Mouse (Mus musculus) left cerebral cortex, postnatal 25 days (tissue): Measurements from ENCODE around the gene Olfr1395. TPM values are rescaled to one million over a fixed set of nuclear protein-coding genes. Genes with fewer than 3 reads are reported as not detected.
"Not testable (repeated sequence)": the region's sequence is repeated elsewhere in the genome, so short reads cannot be mapped to it uniquely, and the experiment has no call there.

Experiments
- DNase-seq, 2 experiments: peaks; one replicate each; pipeline ENCODE4 v3.0.0; 2022; ENCODE audit warnings: low spot score in 2 of 2, mixed read lengths in 1 of 2
- intact Hi-C: fragments of 180-260 bp; cut with DNase I; formaldehyde crosslinking; loops from one replicate; pipeline ENCODE4 v1.15.1; 2025
- total RNA-seq, 2 experiments: library from RNA; stranded (reverse); gene quantifications; 2 replicates each; pipeline ENCODE4 v1.2.3; 2021

The Olfr1395 gene
- total RNA-seq, 2 experiments from 2014 or later = not detected

DNA sequence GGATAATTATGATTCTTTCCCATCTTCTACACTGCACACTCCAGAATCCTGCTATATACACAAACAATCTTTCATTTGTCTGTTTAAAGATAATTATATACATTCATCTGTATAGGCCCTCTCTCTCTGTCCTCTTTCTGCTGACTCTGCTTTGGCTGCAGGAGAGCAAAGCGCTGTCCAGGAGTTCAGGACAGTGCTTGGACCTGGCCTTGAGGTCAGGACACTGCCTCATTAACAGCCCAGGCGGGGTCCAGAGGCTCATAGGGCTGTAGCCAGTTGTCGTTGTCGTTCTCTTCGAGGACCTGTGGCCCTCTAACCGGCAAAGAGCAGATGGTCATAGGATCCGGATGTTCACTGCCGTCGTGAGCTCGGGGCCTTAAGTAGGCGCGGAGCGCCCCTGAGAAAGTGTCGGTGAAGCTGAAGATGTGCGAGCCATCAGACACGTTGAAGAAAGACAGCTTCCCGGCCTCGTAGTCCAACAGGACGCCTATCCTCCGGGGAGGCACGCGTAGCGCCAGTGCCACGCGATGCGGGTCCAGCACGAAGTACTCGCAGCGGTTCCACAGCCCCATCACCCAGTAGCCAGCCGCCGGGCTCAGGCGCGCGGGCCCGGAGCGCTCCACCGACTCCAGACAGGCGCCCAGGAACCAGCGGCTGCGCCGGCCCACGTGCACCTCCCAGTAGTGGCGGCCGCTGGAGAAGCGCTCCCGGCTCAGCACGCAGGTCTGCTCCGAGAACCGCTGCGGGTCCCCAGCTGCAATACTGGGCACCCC, 27.0 kb downstream of the Olfr1395 start:
- DNase-seq = peak; percentile 22 to 27
- intact Hi-C loops = no loop called here

DNA sequence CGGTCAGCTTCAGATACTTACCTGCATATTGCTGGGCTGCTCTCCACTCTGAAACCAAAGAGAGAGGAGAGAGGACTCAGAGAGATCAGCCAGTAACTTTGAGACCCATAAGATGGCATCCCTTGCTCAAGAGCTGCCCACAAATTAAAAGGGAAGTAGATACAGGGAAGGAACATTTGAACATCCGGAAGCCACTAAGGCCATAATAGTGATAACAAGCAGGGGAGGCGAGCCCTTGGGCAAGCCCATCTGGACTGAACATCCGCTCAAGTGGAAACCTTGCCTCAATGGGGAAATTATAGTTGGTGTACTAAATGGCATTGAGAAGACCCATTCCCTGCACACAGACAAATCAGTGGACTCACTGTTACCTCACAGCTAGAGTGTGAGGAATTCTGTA, 28.5 kb downstream of the Olfr1395 start:
- intact Hi-C loops = loop anchor here (10.0 kb wide), 1 partner anchor 354 kb away; the partner anchor contains the start of gene Olfr1382
- no peak for DNase-seq

DNA sequence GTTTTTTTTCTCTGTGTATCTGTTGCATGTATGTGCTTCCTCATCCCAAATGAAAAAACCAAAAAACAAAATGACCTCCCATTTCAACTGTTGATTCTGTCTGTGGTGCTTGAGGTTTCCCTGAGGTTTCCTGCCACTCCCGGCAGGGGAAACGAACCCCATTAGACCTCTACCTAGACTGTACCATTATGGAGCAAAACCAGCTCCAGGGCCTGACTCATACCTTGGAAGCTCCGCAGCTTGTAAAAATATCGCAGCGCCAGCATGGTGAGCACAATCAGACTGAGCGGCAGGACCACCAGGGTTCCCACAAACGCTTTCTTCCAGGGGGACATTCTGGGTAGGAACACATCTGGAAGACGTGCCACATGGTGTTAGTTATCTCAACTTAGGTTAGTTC, 33.3 kb downstream of the Olfr1395 start:
- intact Hi-C loops = loop anchor here (10.0 kb wide), 1 partner anchor 349 kb away; the partner anchor contains the start of gene Olfr1382
- no peak for DNase-seq

DNA sequence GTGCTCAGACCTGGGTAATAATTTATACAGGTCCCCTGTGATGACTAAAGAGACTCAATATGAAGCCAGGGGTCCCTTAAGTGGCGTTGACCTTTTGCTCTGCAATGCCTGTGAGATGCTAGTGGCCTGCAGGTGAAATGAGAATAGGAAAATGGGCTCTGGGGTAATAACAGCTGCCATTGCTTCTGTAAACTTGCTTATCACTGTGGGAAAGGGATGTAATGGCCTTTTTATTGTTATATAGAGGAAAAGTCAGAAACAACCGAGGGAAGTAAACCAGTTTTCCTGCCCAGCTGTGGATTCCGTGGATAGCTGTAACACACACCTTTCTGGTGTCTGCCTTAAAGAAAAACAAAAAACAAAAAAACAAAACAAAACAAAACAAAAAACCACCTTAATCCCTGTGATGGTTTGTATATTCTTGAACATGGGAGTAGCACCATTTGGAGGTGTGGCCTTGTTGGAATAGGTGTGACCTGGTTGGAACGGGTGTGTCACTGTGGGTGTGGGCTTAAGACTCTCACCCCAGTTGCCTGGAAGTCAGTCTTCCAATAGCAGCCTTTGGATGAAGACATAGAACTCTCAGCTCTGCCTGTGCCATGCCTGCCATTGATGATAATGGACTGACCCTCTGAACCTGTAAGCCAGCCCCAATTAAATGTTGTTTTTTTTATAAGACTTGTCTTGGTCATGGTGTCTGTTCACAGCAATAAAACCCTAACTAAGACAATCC, 34.1 kb downstream of the Olfr1395 start:
- not testable (repeated sequence) for DNase-seq
- intact Hi-C loops = loop anchor here (10.0 kb wide), 1 partner anchor 349 kb away; the partner anchor contains the start of gene Olfr1382

DNA sequence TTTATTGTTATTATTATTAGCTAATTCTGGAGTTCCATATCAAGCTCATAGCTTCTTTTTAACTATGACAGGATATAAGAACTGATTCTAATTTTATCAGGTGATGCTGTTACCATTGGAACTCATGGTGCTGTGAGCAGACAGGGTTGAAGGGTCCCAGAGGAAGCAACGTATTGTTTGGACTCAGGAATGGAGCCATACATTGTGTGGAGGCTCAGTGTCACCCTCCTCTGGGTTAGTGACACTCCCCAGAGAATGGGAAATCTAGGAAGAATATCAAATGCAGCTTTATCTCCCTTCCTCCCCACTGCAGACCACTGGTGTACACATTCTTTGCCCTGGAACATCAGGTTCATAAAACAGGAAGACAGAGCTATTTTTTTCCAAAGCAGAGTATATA, 41.1 kb downstream of the Olfr1395 start:
- intact Hi-C loops = no loop called here
- DNase-seq = no peak

DNA sequence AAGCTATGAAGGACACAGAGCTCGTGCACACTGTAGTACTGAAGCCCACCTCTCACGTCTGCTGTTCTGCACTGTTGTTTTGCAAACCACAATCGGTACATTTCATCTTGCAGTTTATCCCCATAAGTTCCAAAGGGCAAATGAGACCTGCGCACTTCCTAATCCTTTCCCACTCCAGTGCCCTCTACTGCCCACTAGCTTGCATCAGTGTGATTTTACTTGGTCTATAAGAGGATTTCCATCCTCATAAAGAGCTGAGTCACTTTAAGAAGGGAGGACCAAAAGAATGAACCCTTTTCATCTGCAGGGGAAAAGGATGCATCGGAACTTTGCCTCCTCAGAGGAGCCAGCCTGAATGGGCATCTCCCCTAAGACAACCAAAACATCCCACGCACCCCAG, 44.4 kb downstream of the Olfr1395 start:
- intact Hi-C loops = no loop called here
- no peak for DNase-seq

DNA sequence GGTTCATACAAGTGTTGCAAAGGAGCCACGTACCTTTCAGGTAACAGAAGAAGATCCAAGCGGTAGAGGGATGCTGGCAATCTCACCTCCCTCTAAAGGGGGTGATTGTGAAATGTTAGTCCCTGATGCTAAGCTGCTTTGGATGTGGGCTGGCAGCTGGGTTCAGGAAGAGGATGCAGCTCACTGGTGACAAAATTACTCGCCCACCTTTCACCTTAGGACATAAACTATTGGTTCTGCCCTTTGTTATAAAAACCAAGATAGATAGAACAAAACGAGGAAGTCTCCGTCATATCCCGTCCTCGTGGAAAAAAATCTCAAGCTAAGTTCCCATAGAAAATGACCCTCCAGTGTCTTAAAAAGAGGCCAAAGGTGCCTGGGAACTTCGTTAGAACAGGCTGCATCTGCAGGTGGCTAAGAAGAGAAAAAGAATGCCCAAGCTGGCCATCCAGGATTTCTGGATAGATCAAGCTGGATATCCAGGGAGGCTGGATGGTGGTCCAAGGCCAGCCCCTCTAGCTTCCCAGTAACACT, 44.9 kb downstream of the Olfr1395 start, which contains the start of gene Btnl9:
TSS of gene Btnl9 (minus strand) at position 205 of the 534 bp plus-strand sequence.
- intact Hi-C loops = no loop called here
- DNase-seq = no peak

DNA sequence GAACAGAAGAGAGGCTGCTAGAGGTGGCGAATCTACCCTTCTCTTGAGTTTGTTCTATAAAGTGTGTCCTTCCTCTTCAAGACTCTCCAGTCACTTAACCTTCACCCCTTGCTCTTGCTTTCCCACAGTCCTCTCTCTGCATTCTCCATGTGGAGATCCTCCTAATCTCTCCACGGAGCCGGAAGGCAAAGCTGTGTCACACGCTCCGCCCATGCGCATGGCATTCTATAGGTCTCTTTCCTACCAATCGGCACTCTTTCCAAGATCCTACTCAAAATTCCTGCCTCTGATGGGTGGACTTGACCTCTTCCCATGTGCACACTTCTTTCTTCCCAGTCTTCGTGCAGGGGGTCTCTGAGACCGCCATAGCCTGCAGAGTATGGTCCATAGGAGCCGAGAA, 45.6 kb downstream of the Olfr1395 start:
- intact Hi-C loops = no loop called here
- no peak for DNase-seq

DNA sequence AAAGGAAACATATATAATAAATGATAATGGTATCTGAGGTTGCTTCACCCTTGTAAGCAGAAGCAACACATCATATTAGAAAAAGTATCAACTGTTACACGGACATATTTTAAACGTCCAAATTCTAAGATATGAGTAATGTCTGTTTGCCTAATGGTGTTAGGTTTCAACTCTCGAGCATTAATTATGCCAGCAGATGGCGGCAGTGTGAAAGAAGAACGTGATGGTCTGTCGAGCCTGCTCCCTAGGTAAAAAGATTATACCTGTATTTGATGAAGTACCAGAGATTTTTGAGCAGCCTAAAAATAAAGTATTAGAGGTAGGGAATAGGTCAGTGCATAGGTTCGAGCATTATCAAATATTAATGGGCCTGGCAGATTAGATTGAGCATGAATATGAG, 47.7 kb downstream of the Olfr1395 start:
- peak; percentile 66 to 67 for DNase-seq
- intact Hi-C loops = loop anchor here (1.0 to 5.0 kb wide), 3 partner anchors 82 to 348 kb away; no protein-coding TSS in a partner anchor

DNA sequence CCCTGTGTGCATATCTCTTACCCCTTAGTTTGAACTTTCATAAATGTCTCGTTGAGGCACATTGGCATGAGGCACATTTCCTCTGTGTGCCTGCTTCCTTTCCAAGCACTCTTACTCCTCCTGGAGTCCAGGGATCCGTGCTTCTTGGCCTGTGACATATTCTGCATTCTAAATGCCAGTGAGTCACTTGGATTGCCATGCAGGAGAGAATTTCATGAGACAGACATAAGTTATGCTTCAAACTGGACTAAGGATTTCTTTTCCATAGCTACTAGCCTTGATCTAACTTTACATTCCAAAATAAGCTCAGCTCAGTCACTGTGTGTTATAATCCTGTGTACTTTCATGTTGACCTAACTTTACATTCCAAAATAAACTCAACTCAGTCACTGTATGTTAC, 49.0 kb downstream of the Olfr1395 start:
- peak in 1 of 2 experiments; percentile 25 for DNase-seq
- intact Hi-C loops = loop anchor here (5.0 kb wide), 2 partner anchors 221 to 346 kb away; no protein-coding TSS in a partner anchor

DNA sequence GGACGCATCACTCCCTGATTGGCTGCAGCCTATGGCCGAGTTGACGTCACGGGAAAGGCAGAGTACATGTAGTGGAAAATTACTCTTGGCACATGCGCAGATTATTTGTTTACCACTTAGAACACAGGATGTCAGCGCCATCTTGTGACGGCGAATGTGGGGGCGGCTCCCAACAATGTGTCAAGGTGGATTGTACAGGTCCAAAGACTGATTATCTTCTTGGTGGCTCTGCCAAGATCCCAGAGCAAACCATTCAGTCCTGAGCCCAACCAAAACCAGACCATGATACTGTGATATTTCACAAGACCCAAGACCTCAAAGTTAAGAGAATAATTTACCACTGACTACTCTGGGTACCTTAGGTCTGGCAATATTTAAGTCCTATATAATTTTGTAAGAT, 52.7 kb downstream of the Olfr1395 start:
- intact Hi-C loops = loop anchor here (5.0 kb wide), 2 partner anchors 218 to 343 kb away; no protein-coding TSS in a partner anchor
- DNase-seq = not testable (repeated sequence)

DNA sequence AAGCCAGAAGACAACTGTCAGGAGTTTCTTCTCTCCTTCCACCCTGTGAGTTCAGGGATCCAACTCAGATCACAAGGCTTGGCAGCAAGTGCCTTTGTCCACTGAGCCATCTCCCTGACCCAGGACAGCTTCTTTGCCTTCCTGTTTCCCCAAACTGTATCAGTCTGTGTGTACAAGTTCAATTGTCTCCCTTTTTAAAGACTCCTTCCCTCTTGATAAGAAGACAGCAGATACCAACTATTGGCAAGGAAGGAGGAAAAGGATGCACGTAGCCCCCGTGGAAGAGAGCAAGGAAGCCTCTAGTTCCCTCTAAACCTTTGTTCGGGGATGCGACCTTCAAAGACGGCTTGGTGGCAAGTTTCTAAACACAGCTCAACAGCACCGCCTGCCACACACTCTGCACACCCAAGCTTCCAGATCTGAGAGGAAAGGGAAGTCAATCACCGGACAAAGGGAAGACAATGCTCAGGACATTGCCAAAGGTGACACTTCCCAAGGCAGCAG, 53.8 kb downstream of the Olfr1395 start:
- DNase-seq = no peak
- intact Hi-C loops = no loop called here

Other genes starting within 250 kb of the Olfr1395 start
- gene Gm5431, start 240.1 kb upstream of the Olfr1395 start, total RNA-seq = under 1 TPM; 0.34 to 0.39 TPM
- gene Psme2b, start 196.1 kb upstream of the Olfr1395 start, total RNA-seq = under 1 TPM; 0.48 to 0.69 TPM
- not detected for gene Olfr56, start 163.4 kb upstream of the Olfr1395 start, total RNA-seq
- under 1 TPM; 0.73 to 0.82 TPM for gene 9930111J21Rik1, start 162.9 kb upstream of the Olfr1395 start, total RNA-seq
- gene Gm12185, start 150.0 kb upstream of the Olfr1395 start, total RNA-seq = under 1 TPM; 0.09 to 0.11 TPM
- under 1 TPM in 1 of 2 experiments, not detected in 1; 0.50 TPM for gene Tgtp1, start 148.1 kb upstream of the Olfr1395 start, total RNA-seq
- gene 9930111J21Rik2, start 91.0 kb upstream of the Olfr1395 start, total RNA-seq = 1 to 10 TPM in 1 of 2 experiments, under 1 TPM in 1; 0.89 to 1.4 TPM
- gene Tgtp2, start 78.1 kb upstream of the Olfr1395 start, total RNA-seq = under 1 TPM in 1 of 2 experiments, not detected in 1; 0.21 TPM
- gene Ifi47, start 65.7 kb upstream of the Olfr1395 start, total RNA-seq = under 1 TPM; 0.34 to 0.78 TPM
- not detected for gene Olfr1396, start 27.4 kb upstream of the Olfr1395 start, total RNA-seq
- not detected for gene Olfr1394, start 12.1 kb downstream of the Olfr1395 start, total RNA-seq
- gene Btnl9, start 44.9 kb downstream of the Olfr1395 start, total RNA-seq = under 1 TPM in 1 of 2 experiments, not detected in 1; 0.07 TPM
- 10 to 100 TPM; 51.8 to 58.5 TPM for gene Zfp62, start 61.0 kb downstream of the Olfr1395 start, total RNA-seq
- gene Mgat1, start 101.9 kb downstream of the Olfr1395 start, total RNA-seq = 10 to 100 TPM; 69.0 to 79.2 TPM
- gene Olfr1393, start 136.0 kb downstream of the Olfr1395 start, total RNA-seq = under 1 TPM; 0.23 to 0.34 TPM
- under 1 TPM in 1 of 2 experiments, not detected in 1; 0.14 TPM for gene Olfr1392, start 143.0 kb downstream of the Olfr1395 start, total RNA-seq
- gene Olfr10, start 162.5 kb downstream of the Olfr1395 start, total RNA-seq = not detected
- gene Olfr1391, start 180.5 kb downstream of the Olfr1395 start, total RNA-seq = not detected
- not detected for gene Olfr1390, start 192.9 kb downstream of the Olfr1395 start, total RNA-seq